In the genomic region with DNA sequence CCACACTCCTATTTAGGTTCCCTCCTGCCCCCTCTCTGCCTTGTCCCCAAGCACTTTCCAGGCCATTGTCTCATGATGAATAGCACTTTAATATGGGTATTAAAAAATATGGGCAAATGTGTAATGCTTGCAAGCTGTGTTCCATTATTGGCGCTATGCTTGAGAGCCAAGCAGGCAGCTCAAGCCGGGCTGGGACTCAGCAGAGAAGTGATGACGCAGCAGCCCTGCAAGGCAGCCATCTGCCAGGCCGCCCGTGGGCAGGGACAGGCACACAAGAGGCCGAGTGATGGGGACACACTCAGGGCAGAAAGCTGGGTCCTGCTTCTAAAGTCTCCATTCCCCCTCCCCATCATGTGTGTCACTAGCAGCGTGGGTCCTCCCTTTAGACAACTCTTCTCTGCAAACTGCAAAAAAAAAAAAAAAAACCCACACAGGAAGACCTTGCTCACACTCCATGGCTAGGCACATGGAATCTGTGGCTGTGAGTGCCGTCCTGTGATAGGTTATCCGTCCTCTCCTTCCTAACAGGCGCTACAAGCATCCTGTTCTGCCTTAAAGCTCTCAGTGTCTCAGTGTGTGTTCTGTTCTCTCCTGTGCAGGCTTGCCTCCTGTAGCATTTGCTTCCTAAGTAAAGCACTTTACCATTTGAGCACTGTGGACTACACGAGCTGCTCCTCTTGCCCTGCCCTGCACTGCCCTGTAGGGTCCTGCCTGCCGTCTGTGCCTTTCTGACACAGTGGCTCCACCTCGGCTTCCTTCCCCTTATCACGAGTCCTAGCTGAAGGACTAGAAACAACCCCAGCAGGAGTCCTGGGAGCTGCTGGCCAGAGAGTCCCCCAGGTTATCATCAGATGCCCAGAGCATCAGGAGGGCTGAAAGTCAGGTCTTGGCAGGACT, we compare ENCODE assay signal across 10 mouse cellular contexts. TPM values are rescaled to one million over a fixed set of nuclear protein-coding genes. Genes with fewer than 3 reads are reported as not detected.
DNase-seq lines count a peak whose midpoint lies in the region; ATAC-seq lines count a peak whose summit lies in the region.
"Had no signal": no experiment of that assay in that cellular context is flagged by ENCODE, and none has a peak within 500 bp of the region (broad histone marks: within the 10 kb centered on the region; RNA-seq: fewer than 3 reads in every experiment).

No protein-coding gene starts in this region.

- no peaks in the 10 kb centered on the region for H3K9me3 ChIP-seq in lung, embryonic 16.5 days (ENCODE audit: control insufficient read depth, low read length)
- H3K9me3 ChIP-seq in hindbrain, embryonic 13.5 days = no peaks in the 10 kb centered on the region

- DNase-seq in frontal cortex, postnatal 14 days (ENCODE audit: low spot score in 2 of 2) = no peak
- no peak for DNase-seq in lung, postnatal 14 days
- peak; percentile 29 for DNase-seq in lung, postnatal 25 days (ENCODE audit: low spot score)
- no peak for DNase-seq in adrenal gland, adult (ENCODE audit: inconsistent age in 2 of 2, low spot score in 1 of 2)
- DNase-seq in left cerebral cortex, adult 8-10 months (ENCODE audit: low spot score in 2 of 2) = no peak
- DNase-seq: kidney, adult 11 months had no signal

- peak; percentile 60 for ATAC-seq in frontal cortex, adult (ENCODE audit: low TSS enrichment)
- peak; percentile 52 for ATAC-seq in lung, embryonic 16.5 days (ENCODE audit: low read depth)
- no peak for ATAC-seq in hindbrain, embryonic 13.5 days (ENCODE audit: low FRiP score)

- no peak overlapping the region for H3K4me3 ChIP-seq in lung, embryonic 16.5 days (ENCODE audit: low read length)
- no peak overlapping the region for H3K4me3 ChIP-seq in hindbrain, embryonic 13.5 days
- H3K4me3 ChIP-seq: erythroblast, embryonic 14.5 days had no signal

- peak overlapping the region; percentile 71 for H3K27ac ChIP-seq in lung, embryonic 16.5 days (ENCODE audit: low read length)
- peak overlapping the region; percentile 78 for H3K27ac ChIP-seq in hindbrain, embryonic 13.5 days

- 55% methylated on average over 14 of the region's 14 CpGs for WGBS in lung, embryonic 16.5 days
- 60% methylated on average over 14 of the region's 14 CpGs for WGBS in hindbrain, embryonic 13.5 days

- H3K9ac ChIP-seq in lung, embryonic 16.5 days (ENCODE audit: low read length) = 0 out of 2 replicates have a peak overlapping the region, but pooled peaks have one; percentile 6
- H3K9ac ChIP-seq in hindbrain, embryonic 13.5 days = no peak overlapping the region

- no peaks in the 10 kb centered on the region for H3K27me3 ChIP-seq in lung, embryonic 16.5 days (ENCODE audit: control insufficient read depth, insufficient read depth, low read depth, low read length)
- no peaks in the 10 kb centered on the region for H3K27me3 ChIP-seq in hindbrain, embryonic 13.5 days

- no peak overlapping the region for H3K4me2 ChIP-seq in lung, embryonic 16.5 days (ENCODE audit: low read depth, low read length)
- H3K4me2 ChIP-seq in hindbrain, embryonic 13.5 days = no peak overlapping the region

- no peaks in the 10 kb centered on the region for H3K36me3 ChIP-seq in lung, embryonic 16.5 days (ENCODE audit: control insufficient read depth, insufficient read depth, low read length)
- peaks cover 6% of the 10 kb centered on the region for H3K36me3 ChIP-seq in hindbrain, embryonic 13.5 days

- peaks cover 52% of the 10 kb centered on the region for H3K4me1 ChIP-seq in lung, embryonic 16.5 days (replicated peaks; ENCODE audit: control insufficient read depth, insufficient read depth, low read length)
- peaks cover 69% of the 10 kb centered on the region for H3K4me1 ChIP-seq in hindbrain, embryonic 13.5 days (replicated peaks)

RNA-seq across cellular contexts. Expression of a gene that starts 15.6 kb away (rescaled TPM):
- 13.2 and 15.5 TPM in 2 replicates for polyA plus RNA-seq in lung, embryonic 16.5 days (2015; fragmentation: Nextera tagmentation; extraction: Ambion mirVana)
- 19.0 and 20.4 TPM in 2 replicates for polyA plus RNA-seq in hindbrain, embryonic 13.5 days (2015; fragmentation: Nextera tagmentation; extraction: Ambion mirVana)
- 100 to 1,000 TPM; 206 to 236 (median 215) TPM for total RNA-seq in left cerebral cortex, adult 8-10 months (2022)
